In the genomic region with DNA sequence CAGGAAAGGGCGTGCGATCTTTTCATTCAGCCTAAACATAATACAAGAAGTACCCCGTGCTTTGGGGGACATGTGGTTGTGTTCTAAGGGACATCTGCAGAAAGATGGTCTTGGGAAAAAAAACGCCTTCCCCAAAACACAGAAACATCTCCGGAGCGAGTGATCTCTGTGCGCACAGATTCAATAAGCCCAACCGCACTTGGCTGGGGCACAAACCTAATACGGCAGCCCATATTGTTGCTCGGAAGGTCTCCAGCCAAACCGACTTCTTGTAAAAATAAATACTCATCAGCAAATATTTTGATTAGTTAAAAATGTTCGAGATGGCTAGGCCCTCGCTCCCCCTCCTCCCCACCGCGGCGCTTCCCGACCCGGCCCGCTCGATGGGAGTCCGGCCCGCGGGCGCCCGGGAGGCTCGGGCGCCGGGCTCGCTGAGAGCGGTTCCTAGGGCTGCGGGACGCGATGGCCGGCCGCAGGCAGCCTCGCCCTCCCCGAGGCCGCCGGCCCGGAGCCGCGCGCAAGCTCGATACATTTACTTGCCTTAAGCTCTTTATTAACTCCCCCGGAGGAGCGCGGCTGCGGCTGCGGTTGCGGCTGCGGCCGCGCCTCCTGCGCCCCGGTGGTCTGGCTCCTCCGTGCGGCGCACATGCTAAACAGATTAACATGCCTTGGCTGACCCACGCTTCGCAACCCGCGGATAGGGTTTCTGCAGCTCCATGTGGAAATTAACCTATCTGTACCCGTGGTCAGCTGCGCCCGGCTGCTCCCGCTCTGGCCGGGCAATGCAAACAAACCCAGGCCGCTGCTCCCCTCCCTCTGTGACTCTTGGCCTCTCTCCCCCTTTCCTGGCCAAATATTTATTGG, we compare ENCODE assay signal across 8 mouse cellular contexts. TPM values are rescaled to one million over a fixed set of nuclear protein-coding genes. Genes with fewer than 3 reads are reported as not detected.
DNase-seq lines count a peak whose midpoint lies in the region; ATAC-seq and TF ChIP-seq lines count a peak whose summit lies in the region.

No protein-coding gene starts in this region.

- peak overlapping the region; percentile 64 for H3K9ac ChIP-seq in embryonic facial prominence, embryonic 13.5 days

- peak overlapping the region; percentile 78 for H3K27ac ChIP-seq in embryonic facial prominence, embryonic 13.5 days
- no peak overlapping the region for H3K27ac ChIP-seq in olfactory bulb, adult 2 months (ENCODE audit: insufficient read depth, low read depth, low read length)

- H3K9me3 ChIP-seq in embryonic facial prominence, embryonic 13.5 days: no peaks in the 10 kb centered on the region

- H3K4me3 ChIP-seq in embryonic facial prominence, embryonic 13.5 days: peak overlapping the region; percentile 48
- H3K4me3 ChIP-seq in olfactory bulb, adult 2 months (ENCODE audit: insufficient read depth, low read depth, low read length): peak overlapping the region; percentile 17; the same call in 1 of the 2 replicates

- TF ChIP-seq POLR2A in olfactory bulb, adult 2 months (IDR thresholded peaks at IDR 0.05; ENCODE audit: insufficient read depth, low read depth, low read length): no peak

- peak; percentile 35 for DNase-seq in right cerebral cortex, postnatal 4 days
- no peak for DNase-seq in right cerebral cortex, adult 18-20 months
- DNase-seq in heart, postnatal 4 days: peak; percentile 47
- DNase-seq in liver: peak; percentile 21
- no peak for DNase-seq in frontal cortex, postnatal 36 days (ENCODE audit: low spot score in 2 of 2)
- no peak for DNase-seq in adrenal gland, adult 8-10 months

- peaks cover 76% of the 10 kb centered on the region for H3K27me3 ChIP-seq in embryonic facial prominence, embryonic 13.5 days

- H3K4me2 ChIP-seq in embryonic facial prominence, embryonic 13.5 days: peak overlapping the region; percentile 88

- H3K4me1 ChIP-seq in embryonic facial prominence, embryonic 13.5 days: peaks cover 41% of the 10 kb centered on the region
- H3K4me1 ChIP-seq in olfactory bulb, adult 2 months (ENCODE audit: control insufficient read depth, insufficient read depth, low read length): peaks cover 6% of the 10 kb centered on the region; the same call in 1 of the 2 replicates

- under 1% methylated on average over 67 of the region's 68 CpGs for WGBS in embryonic facial prominence, embryonic 13.5 days
- WGBS in olfactory bulb, adult 2 months: 1% methylated on average over 68 of the region's 68 CpGs

- TF ChIP-seq CTCF in olfactory bulb, adult 2 months (IDR thresholded peaks at IDR 0.05; ENCODE audit: insufficient read depth, low read depth, low read length): no peak

- ATAC-seq in embryonic facial prominence, embryonic 13.5 days (ENCODE audit: insufficient number of reproducible peaks, insufficient read depth, low FRiP score, low TSS enrichment, low read depth): peak; percentile 71; the same call in 1 of the 2 replicates

- no peaks in the 10 kb centered on the region for H3K36me3 ChIP-seq in embryonic facial prominence, embryonic 13.5 days

RNA-seq across cellular contexts. Expression of a gene that starts 37.0 kb away (rescaled TPM):
- 3.5 and 3.9 TPM in 2 replicates for polyA plus RNA-seq in embryonic facial prominence, embryonic 13.5 days (2015; fragmentation: Nextera tagmentation; extraction: Ambion mirVana)
- total RNA-seq in heart, postnatal 4 days (2021): under 1 TPM; 0.14 to 0.24 TPM
- not detected in 2 replicates for polyA plus RNA-seq in olfactory bulb, adult 2 months (2012; ENCODE audit: insufficient read depth, insufficient read length, low replicate concordance, missing spikeins)
- 1 to 10 TPM in 3 of 4 experiments, under 1 TPM in 1; 0.96 to 1.8 (median 1.4) TPM for total RNA-seq in adrenal gland, adult 8-10 months (2022)

Comparison
In these comparisons a context has a peak if more than half of its experiments do, and no peak if none do; other contexts are left out.
1. DNase-seq: peak in right cerebral cortex, postnatal 4 days (single experiment), heart, postnatal 4 days (single experiment) and liver (single experiment); none in right cerebral cortex, adult 18-20 months (single experiment), frontal cortex, postnatal 36 days (0 of 2) and adrenal gland, adult 8-10 months (single experiment).